Mouse (Mus musculus) kidney, adult 9 months (tissue): ENCODE data around the gene Gm525.
"Not testable (repeated sequence)": the region's sequence is repeated elsewhere in the genome, so short reads cannot be mapped to it uniquely, and the experiment has no call there.

Experiments used
- DNase-seq: peaks from one replicate; pipeline ENCODE4 v3.0.0; 2022

The Gm525 gene

GRCm38 (mm10) chr11:89065297-89065696 is 8.3 kb upstream of the Gm525 start:
- no peak for DNase-seq

GRCm38 (mm10) chr11:89066126-89066525 is 7.5 kb upstream of the Gm525 start:
- DNase-seq = no peak

GRCm38 (mm10) chr11:89066750-89067149 is 6.9 kb upstream of the Gm525 start, which contains the start of gene Dgke:
Gene Dgke (minus strand): TSS chr11:89066850.
- DNase-seq = no peak

GRCm38 (mm10) chr11:89067301-89067822 is 6.3 kb upstream of the Gm525 start:
- no peak for DNase-seq

- DNase-seq = no peak
These were observed 5.7 kb upstream of the Gm525 start for GRCm38 (mm10) chr11:89067871-89068490.

- peak; percentile 29 for DNase-seq
These were observed 5.0 kb upstream of the Gm525 start for GRCm38 (mm10) chr11:89068649-89069048.

DNA sequence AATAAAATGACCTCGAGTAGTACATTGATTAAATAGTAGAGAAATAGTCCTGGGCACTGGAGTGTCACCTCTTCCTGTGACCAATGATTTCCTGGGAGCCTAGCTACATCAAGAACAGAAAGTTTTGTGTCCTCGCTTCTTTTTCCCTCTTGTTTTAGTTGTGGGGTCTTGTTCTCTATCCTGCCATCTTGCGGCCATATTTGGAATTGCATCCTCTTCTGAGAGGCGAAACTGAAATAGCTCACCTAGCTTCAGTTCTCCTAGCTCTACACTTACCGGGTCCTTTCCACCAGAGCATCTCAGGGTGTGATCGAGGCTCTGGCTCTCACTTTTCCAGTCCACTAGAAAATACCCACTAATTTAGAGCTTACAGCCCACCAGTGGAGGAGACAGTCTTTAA is 4.3 kb upstream of the Gm525 start:
- peak; percentile 66 for DNase-seq

- DNase-seq = no peak
These were observed 2.1 kb upstream of the Gm525 start for GRCm38 (mm10) chr11:89071522-89071921.

DNA sequence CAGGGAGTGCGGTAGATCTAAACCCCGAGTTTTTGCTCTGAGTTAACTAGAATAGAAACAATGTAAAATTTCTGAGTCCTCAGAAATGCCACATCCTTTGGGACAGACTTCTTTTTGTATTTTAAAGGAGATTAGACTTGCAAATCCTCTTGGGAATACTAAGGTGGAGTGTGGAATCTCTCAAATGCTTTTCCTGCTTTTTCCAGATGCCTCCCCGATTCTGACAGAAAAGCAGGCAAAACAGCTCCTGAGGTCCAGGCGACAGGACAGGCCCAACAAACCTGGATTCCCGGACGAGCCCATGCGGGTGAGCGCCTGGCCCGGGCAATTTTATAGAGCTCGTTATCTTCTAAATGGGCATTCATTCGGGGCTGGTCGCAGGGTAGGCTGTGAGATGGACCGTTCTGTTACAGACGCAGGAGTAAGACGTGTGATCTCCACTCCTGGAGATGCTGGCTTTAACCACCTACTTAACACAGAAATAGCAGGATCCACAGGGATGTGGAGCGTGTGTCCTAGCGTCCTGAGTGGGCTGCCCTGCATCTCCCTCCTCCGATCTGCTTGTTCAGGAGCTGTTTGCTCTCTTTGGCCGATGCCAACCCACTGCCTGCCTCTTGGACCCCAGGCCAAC is 1.3 kb downstream of the Gm525 start:
- DNase-seq = no peak

GRCm38 (mm10) chr11:89076370-89076821 is 2.8 kb downstream of the Gm525 start:
- DNase-seq = peak; percentile 53

DNA sequence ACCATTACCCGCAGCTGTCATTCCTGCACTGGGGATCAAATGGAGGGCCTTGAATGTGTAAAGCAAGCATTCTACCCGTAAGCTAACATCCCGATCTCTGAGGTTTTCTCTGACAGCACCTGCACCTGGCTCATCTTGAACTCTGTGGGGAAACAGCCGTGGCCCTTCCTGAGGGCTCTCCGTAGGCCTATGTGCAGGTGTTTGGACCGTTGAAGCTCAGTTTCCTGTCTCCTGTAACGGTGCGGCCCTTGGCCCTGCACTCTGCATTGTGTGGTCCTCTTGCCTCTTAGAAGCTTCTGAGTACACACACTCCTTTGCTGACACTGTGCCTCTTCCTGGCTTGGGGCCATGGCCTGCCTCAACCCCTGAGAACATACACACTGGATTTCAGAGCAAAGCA is 4.0 kb downstream of the Gm525 start:
- DNase-seq = no peak

- DNase-seq = no peak
These were observed 4.7 kb downstream of the Gm525 start for GRCm38 (mm10) chr11:89078305-89078704.

GRCm38 (mm10) chr11:89078996-89079680 is 5.5 kb downstream of the Gm525 start:
- DNase-seq = no peak

- DNase-seq = not testable (repeated sequence)
These were observed 8.3 kb downstream of the Gm525 start for GRCm38 (mm10) chr11:89081906-89082305.

GRCm38 (mm10) chr11:89082691-89083090 is 9.1 kb downstream of the Gm525 start:
- DNase-seq = not testable (repeated sequence)

GRCm38 (mm10) chr11:89084601-89085000 is 11.0 kb downstream of the Gm525 start:
- peak; percentile 60 for DNase-seq

GRCm38 (mm10) chr11:89086208-89086809 is 12.7 kb downstream of the Gm525 start:
- DNase-seq = no peak

DNA sequence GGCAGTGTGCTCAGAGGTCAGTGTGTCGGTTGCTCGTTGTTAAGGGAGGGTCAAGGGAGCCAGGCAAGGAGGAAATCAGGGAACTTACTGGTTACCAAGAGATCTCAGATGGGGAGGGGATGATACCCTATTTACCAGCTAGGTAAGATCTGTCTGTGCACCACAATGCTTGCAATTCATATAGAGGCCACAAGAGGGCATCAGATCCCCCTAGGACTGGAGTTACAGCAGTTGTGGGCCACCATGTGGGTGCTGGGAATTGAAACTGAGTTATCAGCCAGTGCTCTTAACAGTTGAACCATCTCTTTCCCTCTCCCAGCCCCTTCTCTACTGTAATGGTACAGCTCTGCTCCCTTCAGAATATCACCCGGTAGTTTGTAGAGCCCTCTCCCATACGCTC is 15.1 kb downstream of the Gm525 start:
- DNase-seq = no peak

- not testable (repeated sequence) for DNase-seq
These were observed 16.7 kb downstream of the Gm525 start for GRCm38 (mm10) chr11:89090359-89090758.

DNA sequence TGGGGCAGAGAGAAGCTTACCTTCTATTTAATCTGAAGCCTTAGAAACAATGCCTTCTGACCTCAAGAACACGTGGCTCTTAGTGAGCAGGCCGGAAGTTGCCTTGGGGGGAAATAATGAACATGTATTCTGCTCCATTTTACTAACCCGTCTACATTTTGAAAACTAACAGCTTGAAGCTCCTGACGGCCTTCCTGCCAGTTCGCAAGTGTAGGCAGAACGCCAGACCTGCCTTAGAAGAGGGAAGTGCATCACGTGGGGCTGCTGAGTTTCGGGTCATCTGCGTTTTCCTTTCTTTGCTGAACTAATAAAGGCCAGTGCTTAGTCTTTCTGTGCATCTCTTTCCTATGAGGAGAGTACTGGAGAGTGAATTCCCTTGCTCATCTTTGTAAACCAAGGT is 19.1 kb downstream of the Gm525 start:
- DNase-seq = peak; percentile 40

DNA sequence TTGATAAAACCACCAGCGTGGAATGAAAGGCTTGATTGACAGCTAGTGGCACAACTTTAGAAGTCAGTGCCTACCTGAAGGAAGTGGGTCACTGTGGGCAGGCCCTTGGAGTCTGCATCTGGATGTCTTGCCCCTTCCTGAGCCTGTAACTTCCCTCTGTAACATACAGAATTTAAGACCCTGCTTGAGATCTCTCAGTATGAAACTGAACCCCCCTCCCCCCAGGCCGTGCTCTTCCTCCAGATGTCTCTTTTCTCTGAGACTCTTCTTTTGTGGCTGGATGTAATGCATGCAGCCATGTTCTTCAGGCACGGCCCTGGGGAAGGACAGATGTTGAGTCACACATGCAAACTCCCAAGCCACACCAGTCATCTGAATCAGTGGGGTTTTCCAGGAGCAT is 21.7 kb downstream of the Gm525 start:
- DNase-seq = no peak

DNA sequence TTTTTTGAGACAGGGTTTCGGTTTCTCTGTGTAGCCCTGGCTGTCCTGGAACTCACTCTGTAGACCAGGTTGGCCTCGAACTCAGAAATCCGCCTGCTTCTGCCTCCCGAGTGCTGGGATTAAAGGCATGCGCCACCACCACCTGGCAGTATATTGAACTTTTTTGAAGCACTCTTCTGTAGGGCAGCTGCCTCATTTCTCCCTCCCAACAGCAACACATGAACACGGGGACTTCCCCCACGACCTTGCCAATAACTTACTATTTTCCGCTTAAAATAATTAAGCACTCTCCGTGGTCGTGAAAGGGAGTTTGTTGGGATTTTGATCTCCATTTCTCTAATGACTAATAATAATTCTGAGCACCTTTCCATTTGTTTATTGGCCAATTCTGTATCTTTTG is 23.7 kb downstream of the Gm525 start:
- DNase-seq = not testable (repeated sequence)

GRCm38 (mm10) chr11:89098083-89098835 is 24.6 kb downstream of the Gm525 start:
- no peak for DNase-seq
